17 mouse cellular contexts compared by ENCODE assay signal in the genomic region with DNA sequence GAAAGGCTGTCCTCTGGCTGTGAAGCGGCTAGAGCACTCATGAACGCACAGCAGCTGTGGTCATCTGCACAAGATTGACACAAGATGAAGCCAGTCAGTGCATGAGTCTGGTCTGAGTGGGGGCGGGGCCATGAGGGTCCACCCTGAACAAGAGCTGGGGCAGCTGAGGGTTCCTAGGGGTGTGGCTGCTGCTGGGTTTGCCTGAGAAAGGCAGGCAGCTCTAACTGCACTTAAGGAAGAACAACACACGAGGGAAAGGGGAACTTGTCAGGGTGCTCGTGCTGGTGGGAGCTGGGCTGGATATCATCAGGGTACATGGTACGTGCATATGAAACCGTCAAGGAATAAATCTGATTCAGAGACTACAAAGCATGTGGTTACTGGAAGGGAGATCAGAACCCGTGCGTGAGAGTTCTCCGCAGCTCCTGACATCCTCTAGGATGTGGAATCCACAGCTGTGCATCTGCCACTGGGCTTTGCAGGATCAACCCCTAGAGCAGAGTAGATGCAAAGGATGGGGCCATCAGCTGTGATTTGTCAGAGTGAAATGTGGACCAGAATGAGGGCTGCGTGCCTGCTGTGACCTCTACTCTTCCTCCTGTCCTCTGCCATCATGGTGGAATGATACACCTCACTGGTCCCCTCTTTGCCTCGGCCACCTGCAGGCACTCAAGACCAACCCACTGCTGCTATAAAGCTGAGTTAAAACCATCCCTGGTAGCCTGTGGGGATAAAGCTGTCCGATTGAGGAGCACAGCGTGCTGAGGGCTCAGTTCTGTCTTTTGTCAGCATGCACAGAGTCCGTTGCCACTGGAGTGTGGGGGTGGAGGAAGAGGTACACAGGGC. TPM values are rescaled to one million over a fixed set of nuclear protein-coding genes. Genes with fewer than 3 reads are reported as not detected.
DNase-seq lines count a peak whose midpoint lies in the region; ATAC-seq and TF ChIP-seq lines count a peak whose summit lies in the region.
"Had no signal": no experiment of that assay in that cellular context is flagged by ENCODE, and none has a peak within 500 bp of the region (broad histone marks: within the 10 kb centered on the region; RNA-seq: fewer than 3 reads in every experiment).

No protein-coding gene starts in this region.

- 67% methylated on average over 15 of the region's 15 CpGs for WGBS in olfactory bulb, adult 2 months
- WGBS in forebrain, embryonic 12.5 days, result 84% methylated on average over 15 of the region's 15 CpGs

- H3K9ac ChIP-seq in forebrain, embryonic 12.5 days, result no peak overlapping the region
- H3K9ac ChIP-seq: heart, embryonic 15.5 days; hindbrain, embryonic 15.5 days; limb, embryonic 13.5 days; midbrain, embryonic 13.5 days had no signal

- H3K36me3 ChIP-seq in forebrain, embryonic 12.5 days (replicated peaks), result no peaks in the 10 kb centered on the region
- H3K36me3 ChIP-seq: G1E; heart, embryonic 15.5 days; hindbrain, embryonic 15.5 days; limb, embryonic 13.5 days; midbrain, embryonic 13.5 days had no signal

- intact Hi-C loops in left cerebral cortex, postnatal 4 days (cut with DNase I), result no loop called here
- intact Hi-C loops in left cerebral cortex, postnatal 25 days (cut with DNase I), result no loop called here

- H3K9me3 ChIP-seq in forebrain, embryonic 12.5 days, result no peaks in the 10 kb centered on the region
- H3K9me3 ChIP-seq: G1E; heart, embryonic 15.5 days; hindbrain, embryonic 15.5 days; limb, embryonic 13.5 days; midbrain, embryonic 13.5 days had no signal

- DNase-seq in frontal cortex, postnatal 14 days (ENCODE audit: low spot score in 2 of 2), result no peak
- DNase-seq in left cerebral cortex, postnatal 4 days, result peak; percentile 39
- DNase-seq in left cerebral cortex, postnatal 25 days (ENCODE audit: low spot score in 2 of 2), result no peak
- DNase-seq in ZHBTc4 (ENCODE audit: low read depth, low spot score) (peak; percentile 79), liver (no peak)
- DNase-seq: adrenal gland, postnatal 25 days; gastrocnemius, postnatal 25 days; kidney, adult 18-20 months had no signal

- ATAC-seq in frontal cortex, adult (ENCODE audit: low TSS enrichment), result peak; percentile 15
- no peak for ATAC-seq in forebrain, embryonic 12.5 days (ENCODE audit: low FRiP score)
- ATAC-seq: midbrain, embryonic 13.5 days had no signal

- no peak for TF ChIP-seq POLR2A in olfactory bulb, adult 2 months (IDR thresholded peaks at IDR 0.05; ENCODE audit: insufficient read depth, low read depth, low read length)

- no peak overlapping the region for H3K4me3 ChIP-seq in olfactory bulb, adult 2 months (ENCODE audit: insufficient read depth, low read depth, low read length)
- no peak overlapping the region for H3K4me3 ChIP-seq in forebrain, embryonic 12.5 days (replicated peaks)
- H3K4me3 ChIP-seq: heart, embryonic 15.5 days; hindbrain, embryonic 15.5 days; limb, embryonic 13.5 days; midbrain, embryonic 13.5 days had no signal

- peak overlapping the region; percentile 47 for H3K27ac ChIP-seq in olfactory bulb, adult 2 months (ENCODE audit: insufficient read depth, low read depth, low read length)
- no peak overlapping the region for H3K27ac ChIP-seq in forebrain, embryonic 12.5 days
- H3K27ac ChIP-seq: heart, embryonic 15.5 days; hindbrain, embryonic 15.5 days; limb, embryonic 13.5 days; midbrain, embryonic 13.5 days had no signal

- no peak for TF ChIP-seq CTCF in olfactory bulb, adult 2 months (IDR thresholded peaks at IDR 0.05; ENCODE audit: insufficient read depth, low read depth, low read length)

- H3K27me3 ChIP-seq in forebrain, embryonic 12.5 days, result no peaks in the 10 kb centered on the region
- H3K27me3 ChIP-seq: heart, embryonic 15.5 days; hindbrain, embryonic 15.5 days; limb, embryonic 13.5 days; midbrain, embryonic 13.5 days had no signal

- no peak overlapping the region for H3K4me2 ChIP-seq in forebrain, embryonic 12.5 days
- H3K4me2 ChIP-seq: heart, embryonic 15.5 days; hindbrain, embryonic 15.5 days; limb, embryonic 13.5 days; midbrain, embryonic 13.5 days had no signal

- H3K4me1 ChIP-seq in olfactory bulb, adult 2 months (ENCODE audit: control insufficient read depth, insufficient read depth, low read length), result peaks cover 50% of the 10 kb centered on the region
- H3K4me1 ChIP-seq in forebrain, embryonic 12.5 days, result no peaks in the 10 kb centered on the region
- H3K4me1 ChIP-seq: limb, embryonic 13.5 days; midbrain, embryonic 13.5 days had no signal

RNA-seq across cellular contexts. Expression of a gene that starts 14.0 kb away (rescaled TPM):
- total RNA-seq in left cerebral cortex, postnatal 4 days (2021), result 10 to 100 TPM; 61.6 to 62.1 TPM
- total RNA-seq in left cerebral cortex, postnatal 25 days (2021), result 100 to 1,000 TPM; 133 TPM
- polyA plus RNA-seq in olfactory bulb, adult 2 months (2012; ENCODE audit: insufficient read depth, insufficient read length, low replicate concordance, missing spikeins), result not detected in 2 replicates
- 3.4 and 4.0 TPM in 2 replicates for polyA plus RNA-seq in forebrain, embryonic 12.5 days (2016; fragmentation: Nextera tagmentation; extraction: Ambion mirVana)
- polyA plus RNA-seq: G1E had no signal

RNA-seq across cellular contexts. Expression of a gene that starts 45.2 kb away (rescaled TPM):
- total RNA-seq in left cerebral cortex, postnatal 4 days (2021), result 1 to 10 TPM in 1 of 2 experiments, under 1 TPM in 1; 0.93 to 1.3 TPM
- total RNA-seq in left cerebral cortex, postnatal 25 days (2021), result under 1 TPM; 0.25 to 0.39 TPM
- not detected in 2 replicates for polyA plus RNA-seq in olfactory bulb, adult 2 months (2012; ENCODE audit: insufficient read depth, insufficient read length, low replicate concordance, missing spikeins)
- polyA plus RNA-seq in forebrain, embryonic 12.5 days (2016; fragmentation: Nextera tagmentation; extraction: Ambion mirVana), result 0.79 and 0.92 TPM in 2 replicates
- polyA plus RNA-seq: G1E; liver, embryonic 16.5 days had no signal

RNA-seq across cellular contexts. Expression of a gene that starts 45.3 kb away (rescaled TPM):
- 10 to 100 TPM; 28.8 to 29.1 TPM for total RNA-seq in left cerebral cortex, postnatal 4 days (2021)
- total RNA-seq in left cerebral cortex, postnatal 25 days (2021), result 10 to 100 TPM; 28.8 to 32.5 TPM
- polyA plus RNA-seq in olfactory bulb, adult 2 months (2012; ENCODE audit: insufficient read depth, insufficient read length, low replicate concordance, missing spikeins), result not detected in 2 replicates
- polyA plus RNA-seq in forebrain, embryonic 12.5 days (2016; fragmentation: Nextera tagmentation; extraction: Ambion mirVana), result 28.0 and 29.8 TPM in 2 replicates
- polyA plus RNA-seq: G1E had no signal

Comparison
In these comparisons a context has a peak if more than half of its experiments do, and no peak if none do; other contexts are left out.
1. DNase-seq: peak in left cerebral cortex, postnatal 4 days (single experiment) and ZHBTc4 (single experiment); none in frontal cortex, postnatal 14 days (0 of 2), left cerebral cortex, postnatal 25 days (0 of 2) and liver (single experiment).